Mouse (Mus musculus): ENCODE data around the gene Pmm2.
A peak's percentile ranks its signal among the peaks of the same experiment; 100 is the strongest.

Gene Pmm2

GRCm38 (mm10) chr16:8679780-8680179, 42.3 kb downstream of the Pmm2 start:
- DNase-seq (ENCODE audit: low spot score in 2 of 2): no peak

- DNase-seq (ENCODE audit: low spot score in 2 of 2): no peak
Measured at GRCm38 (mm10) chr16:8680470-8680869, 43.0 kb downstream of the Pmm2 start, which contains the start of gene Gm5767. Gm5767 (plus strand) TSS chr16:8680770.

- DNase-seq (ENCODE audit: low spot score in 2 of 2): no peak
Measured at GRCm38 (mm10) chr16:8685087-8685486, 47.6 kb downstream of the Pmm2 start.

GRCm38 (mm10) chr16:8686121-8686870, 48.8 kb downstream of the Pmm2 start:
- DNase-seq (ENCODE audit: low spot score in 2 of 2): peak; percentile 60 to 80

DNA sequence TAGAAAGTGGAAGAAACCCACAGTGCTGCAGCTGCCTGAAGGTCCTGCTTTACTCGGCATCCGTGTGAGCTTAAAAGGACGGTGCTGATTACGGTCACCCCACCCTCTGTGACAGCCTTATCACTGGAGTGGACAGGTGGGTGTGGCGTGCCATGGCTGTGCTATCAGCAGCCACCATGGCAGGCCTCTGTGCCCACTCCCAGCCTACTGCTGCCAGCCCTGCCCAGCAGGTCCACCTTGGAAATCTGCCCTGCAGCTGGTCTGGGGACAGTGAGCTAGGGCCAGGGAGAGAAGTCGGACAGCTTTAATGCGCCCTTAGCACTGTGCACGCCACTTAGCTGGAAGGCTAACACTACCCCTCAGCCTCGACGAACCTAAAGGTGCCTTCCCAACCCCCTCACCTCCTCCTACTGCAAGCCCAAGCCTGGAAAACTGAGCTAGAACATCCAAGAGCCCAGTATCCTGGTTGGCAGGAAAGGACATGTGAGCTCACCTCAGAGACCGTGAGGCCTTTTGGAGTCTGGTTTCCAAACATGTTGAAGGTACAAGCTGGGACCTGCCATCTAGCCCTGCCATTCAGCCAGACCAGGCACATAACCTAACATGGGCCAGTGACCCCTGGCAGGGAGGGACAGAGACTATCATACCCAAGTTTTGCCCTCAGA, 49.5 kb downstream of the Pmm2 start:
- DNase-seq (ENCODE audit: low spot score in 2 of 2): no peak

GRCm38 (mm10) chr16:8687559-8688112, 50.2 kb downstream of the Pmm2 start:
- DNase-seq (ENCODE audit: low spot score in 2 of 2): no peak

- DNase-seq (ENCODE audit: low spot score in 2 of 2): no peak
Measured at GRCm38 (mm10) chr16:8689979-8690656, 52.6 kb downstream of the Pmm2 start.

DNA sequence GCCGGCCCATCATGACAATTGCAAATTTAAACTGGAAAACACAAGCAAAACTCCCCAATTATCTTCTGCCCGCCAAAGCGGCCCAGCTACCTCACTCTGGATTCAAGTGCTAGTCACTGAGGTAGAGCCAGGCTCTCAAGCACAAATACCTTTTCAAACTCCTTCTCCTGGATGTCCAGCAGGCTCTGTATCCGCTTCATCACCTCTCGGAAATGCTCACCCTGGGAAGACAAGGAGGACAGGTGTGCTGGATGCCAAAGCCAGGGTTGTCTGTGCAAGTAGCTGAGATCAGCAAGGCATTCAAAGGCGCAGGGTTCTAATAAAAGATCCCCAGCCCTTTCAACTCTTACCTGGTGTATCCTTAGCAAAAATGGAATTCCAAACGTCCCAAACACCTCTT, 53.7 kb downstream of the Pmm2 start:
- no peak for DNase-seq (ENCODE audit: low spot score in 2 of 2)

DNA sequence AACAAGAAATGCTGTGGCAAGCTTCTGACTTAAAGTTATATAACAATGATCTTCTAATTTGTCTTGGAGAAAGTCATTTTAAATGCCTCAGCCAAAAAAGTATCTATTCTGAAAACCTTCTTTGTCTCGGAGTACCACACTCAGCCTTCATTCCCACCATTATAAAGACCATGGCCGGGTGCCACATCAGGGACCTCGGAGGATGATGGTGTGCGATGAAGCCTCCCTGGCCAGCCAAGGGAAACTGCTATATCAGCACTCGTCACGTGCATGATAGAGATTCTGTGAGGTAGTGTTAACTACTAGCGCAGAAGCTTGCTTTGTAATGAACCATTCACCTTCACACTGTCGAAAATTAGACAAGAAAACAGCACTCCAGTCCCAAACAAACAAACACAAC, 62.1 kb downstream of the Pmm2 start:
- no peak for DNase-seq (ENCODE audit: low spot score in 2 of 2)

DNA sequence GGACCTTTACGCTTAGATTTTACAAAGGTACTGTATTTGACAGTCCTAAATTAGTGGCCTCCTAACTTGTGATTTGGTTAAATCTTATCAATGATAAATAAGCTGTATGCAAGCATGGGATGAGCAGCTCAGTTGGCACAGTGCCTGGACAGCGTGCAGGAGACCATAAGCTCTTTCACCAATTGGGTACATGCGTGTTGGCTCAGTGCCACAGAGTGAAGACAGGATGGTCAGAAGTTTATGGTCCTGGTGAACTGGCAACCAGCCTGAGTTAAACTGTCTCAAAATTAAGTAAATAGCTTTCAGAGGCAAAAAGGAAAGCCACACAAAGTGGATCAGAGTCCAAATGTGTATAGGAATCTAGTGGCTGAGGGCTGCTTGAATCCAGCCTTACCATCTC, 63.1 kb downstream of the Pmm2 start:
- DNase-seq (ENCODE audit: low spot score in 2 of 2): no peak

DNA sequence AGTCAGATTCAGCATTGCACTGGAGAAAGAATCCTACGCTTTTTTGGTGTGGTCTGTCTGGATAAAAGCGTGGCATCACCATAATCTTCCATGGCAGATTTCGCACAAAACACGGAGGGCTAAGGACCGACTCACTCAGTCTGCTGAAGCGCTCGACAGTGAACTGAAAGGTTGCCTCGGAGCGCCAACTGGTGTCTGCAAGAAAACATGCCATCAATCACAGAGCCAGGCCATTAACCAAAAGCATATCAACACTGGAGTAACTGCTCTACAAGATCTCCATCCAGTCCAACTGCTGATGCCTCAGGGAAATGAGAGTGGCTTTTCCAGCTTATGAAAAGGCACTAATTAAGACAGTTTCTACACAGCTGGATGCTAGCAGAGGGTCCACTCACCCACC, 74.5 kb downstream of the Pmm2 start:
- no peak for DNase-seq (ENCODE audit: low spot score in 2 of 2)

Data from thymus, postnatal 10 days (tissue).